Mouse (Mus musculus): ENCODE data around the gene Kcnh1. TPM values are rescaled to one million over a fixed set of nuclear protein-coding genes. Genes with fewer than 3 reads are reported as not detected.
A peak's percentile ranks its signal among the peaks of the same experiment; 100 is the strongest.

The Kcnh1 gene
- polyA plus RNA-seq, 2 experiments, result under 0.01 TPM; not detected in 1

GRCm38 (mm10) chr1:192442772-192443445 lies 252.3 kb downstream of the Kcnh1 start:
- no peak overlapping the region for H3K4me3 ChIP-seq (ENCODE audit: insufficient read depth in 1 of 2, low read depth in 2 of 2, low read length in 2 of 2)
- WGBS (ENCODE audit: insufficient replicate concordance), result 63% methylated on average over 5 of the region's 5 CpGs

GRCm38 (mm10) chr1:192443998-192444657 lies 253.6 kb downstream of the Kcnh1 start:
- no peak for DNase-seq (ENCODE audit: low read depth in 3 of 3, low spot score in 3 of 3)
- H3K4me2 ChIP-seq (ENCODE audit: low read depth), result no peak overlapping the region
- no peak overlapping the region for H3K27ac ChIP-seq
- H3K4me1 ChIP-seq (replicated peaks; ENCODE audit: control insufficient read depth in 2 of 2, insufficient read depth in 2 of 2, low read length in 1 of 2), result no peaks in the 10 kb centered on the region
- WGBS (ENCODE audit: insufficient replicate concordance), result 66% methylated on average over 20 of the region's 20 CpGs
- no peaks in the 10 kb centered on the region for H3K27me3 ChIP-seq (ENCODE audit: control insufficient read depth, insufficient read depth, low read length)
- no peak overlapping the region for H3K9ac ChIP-seq (replicated peaks)
- no peaks in the 10 kb centered on the region for H3K36me3 ChIP-seq (replicated peaks; ENCODE audit: control insufficient read depth, insufficient read depth, low read depth)
- no peak overlapping the region for H3K4me3 ChIP-seq (ENCODE audit: insufficient read depth in 1 of 2, low read depth in 2 of 2, low read length in 2 of 2)
- TF ChIP-seq CTCF (IDR thresholded peaks at IDR 0.05; ENCODE audit: low read depth) (peak; percentile 63), EP300 (IDR thresholded peaks at IDR 0.05; ENCODE audit: low read depth) (no peak)
- no peak for ATAC-seq (ENCODE audit: insufficient read depth)
- no peaks in the 10 kb centered on the region for H3K9me3 ChIP-seq (ENCODE audit: control insufficient read depth, low read length)

More at GRCm38 (mm10) chr1:192442772-192443445, 252.3 kb downstream of the Kcnh1 start:
- Histone ChIP-seq H3K27ac (no peak overlapping the region), H3K9me3 (ENCODE audit: control insufficient read depth, low read length) (no peaks in the 10 kb centered on the region), H3K4me2 (ENCODE audit: low read depth) (no peak overlapping the region), H3K36me3 (replicated peaks; ENCODE audit: control insufficient read depth, insufficient read depth, low read depth) (no peaks in the 10 kb centered on the region), H3K9ac (replicated peaks) (no peak overlapping the region), H3K4me1 (replicated peaks; ENCODE audit: control insufficient read depth in 2 of 2, insufficient read depth in 2 of 2, low read length in 1 of 2) (no peaks in the 10 kb centered on the region), H3K27me3 (ENCODE audit: control insufficient read depth, insufficient read depth, low read length) (no peaks in the 10 kb centered on the region)
- DNase-seq (ENCODE audit: low read depth in 3 of 3, low spot score in 3 of 3) (no peak), ATAC-seq (ENCODE audit: insufficient read depth) (no peak)
- TF ChIP-seq CTCF (IDR thresholded peaks at IDR 0.05; ENCODE audit: low read depth), result no peak
- TF ChIP-seq EP300 (IDR thresholded peaks at IDR 0.05; ENCODE audit: low read depth), result no peak

- H3K27me3 ChIP-seq (ENCODE audit: control insufficient read depth, insufficient read depth, low read length), result no peaks in the 10 kb centered on the region
- H3K4me3 ChIP-seq (ENCODE audit: insufficient read depth in 1 of 2, low read depth in 2 of 2, low read length in 2 of 2), result no peak overlapping the region
- H3K9ac ChIP-seq (replicated peaks), result no peak overlapping the region
- ATAC-seq (ENCODE audit: insufficient read depth), result no peak
- H3K27ac ChIP-seq, result no peak overlapping the region
- WGBS (ENCODE audit: insufficient replicate concordance), result 56% methylated on average over 7 of the region's 7 CpGs
- no peaks in the 10 kb centered on the region for H3K9me3 ChIP-seq (ENCODE audit: control insufficient read depth, low read length)
- TF ChIP-seq CTCF (IDR thresholded peaks at IDR 0.05; ENCODE audit: low read depth), result no peak
- TF ChIP-seq EP300 (IDR thresholded peaks at IDR 0.05; ENCODE audit: low read depth), result no peak
- no peak overlapping the region for H3K4me2 ChIP-seq (ENCODE audit: low read depth)
- no peaks in the 10 kb centered on the region for H3K36me3 ChIP-seq (replicated peaks; ENCODE audit: control insufficient read depth, insufficient read depth, low read depth)
- no peak for DNase-seq (ENCODE audit: low read depth in 3 of 3, low spot score in 3 of 3)
- H3K4me1 ChIP-seq (replicated peaks; ENCODE audit: control insufficient read depth in 2 of 2, insufficient read depth in 2 of 2, low read length in 1 of 2), result no peaks in the 10 kb centered on the region
Observed at GRCm38 (mm10) chr1:192444658-192445447, 254.3 kb downstream of the Kcnh1 start.

- Histone ChIP-seq H3K27me3 (ENCODE audit: control insufficient read depth, insufficient read depth, low read length) (no peaks in the 10 kb centered on the region), H3K9me3 (ENCODE audit: control insufficient read depth, low read length) (no peaks in the 10 kb centered on the region), H3K4me3 (ENCODE audit: insufficient read depth in 1 of 2, low read depth in 2 of 2, low read length in 2 of 2) (no peak overlapping the region), H3K36me3 (replicated peaks; ENCODE audit: control insufficient read depth, insufficient read depth, low read depth) (no peaks in the 10 kb centered on the region), H3K27ac (no peak overlapping the region), H3K9ac (replicated peaks) (no peak overlapping the region), H3K4me1 (replicated peaks; ENCODE audit: control insufficient read depth in 2 of 2, insufficient read depth in 2 of 2, low read length in 1 of 2) (no peaks in the 10 kb centered on the region), H3K4me2 (ENCODE audit: low read depth) (no peak overlapping the region)
- ATAC-seq (ENCODE audit: insufficient read depth), result no peak
- DNase-seq (ENCODE audit: low read depth in 3 of 3, low spot score in 3 of 3), result no peak
- TF ChIP-seq CTCF (IDR thresholded peaks at IDR 0.05; ENCODE audit: low read depth), result no peak
- no peak for TF ChIP-seq EP300 (IDR thresholded peaks at IDR 0.05; ENCODE audit: low read depth)
- 40% methylated on average over 5 of the region's 5 CpGs for WGBS (ENCODE audit: insufficient replicate concordance)
Observed at GRCm38 (mm10) chr1:192446158-192446557, 255.6 kb downstream of the Kcnh1 start.

GRCm38 (mm10) chr1:192447666-192448065 lies 257.1 kb downstream of the Kcnh1 start:
- Histone ChIP-seq H3K27ac (no peak overlapping the region), H3K27me3 (ENCODE audit: control insufficient read depth, insufficient read depth, low read length) (no peaks in the 10 kb centered on the region), H3K9me3 (ENCODE audit: control insufficient read depth, low read length) (no peaks in the 10 kb centered on the region), H3K9ac (replicated peaks) (no peak overlapping the region), H3K4me1 (replicated peaks; ENCODE audit: control insufficient read depth in 2 of 2, insufficient read depth in 2 of 2, low read length in 1 of 2) (no peaks in the 10 kb centered on the region), H3K4me3 (ENCODE audit: insufficient read depth in 1 of 2, low read depth in 2 of 2, low read length in 2 of 2) (no peak overlapping the region), H3K4me2 (ENCODE audit: low read depth) (no peak overlapping the region), H3K36me3 (replicated peaks; ENCODE audit: control insufficient read depth, insufficient read depth, low read depth) (no peaks in the 10 kb centered on the region)
- 35% methylated on average over 2 of the region's 2 CpGs for WGBS (ENCODE audit: insufficient replicate concordance)
- no peak for DNase-seq (ENCODE audit: low read depth in 3 of 3, low spot score in 3 of 3)
- TF ChIP-seq CTCF (IDR thresholded peaks at IDR 0.05; ENCODE audit: low read depth) (no peak), EP300 (IDR thresholded peaks at IDR 0.05; ENCODE audit: low read depth) (no peak)
- no peak for ATAC-seq (ENCODE audit: insufficient read depth)

Data from liver, embryonic 14.5 days (tissue).